Mouse (Mus musculus) G1E (cell line): ENCODE data around the gene Apoa2.

ENCODE experiments used
- CTCF ChIP-seq: IDR thresholded peaks from 2 replicates; pipeline ENCODE4 v1.5.1; 2012; ENCODE audit warnings: low read depth, low read length, inconsistent platforms, mixed read lengths
- GATA1 ChIP-seq: IDR thresholded peaks from 2 replicates; pipeline ENCODE4 v1.6.1; 2012; ENCODE audit warnings: borderline replicate concordance, low read length, inconsistent platforms, mixed read lengths

GRCm38 (mm10) chr1:171270573-171270900 is 45.7 kb downstream of the Apoa2 start:
- TF ChIP-seq CTCF (no peak), GATA1 (no peak)
